Mouse (Mus musculus): ENCODE measurements around the gene Cntnap2. TPM values are rescaled to one million over a fixed set of nuclear protein-coding genes. Genes with fewer than 3 reads are reported as not detected.

Gene Cntnap2
- total and polyA plus RNA-seq, 3 experiments: 0.30 to 0.79 (median 0.44) TPM

DNA sequence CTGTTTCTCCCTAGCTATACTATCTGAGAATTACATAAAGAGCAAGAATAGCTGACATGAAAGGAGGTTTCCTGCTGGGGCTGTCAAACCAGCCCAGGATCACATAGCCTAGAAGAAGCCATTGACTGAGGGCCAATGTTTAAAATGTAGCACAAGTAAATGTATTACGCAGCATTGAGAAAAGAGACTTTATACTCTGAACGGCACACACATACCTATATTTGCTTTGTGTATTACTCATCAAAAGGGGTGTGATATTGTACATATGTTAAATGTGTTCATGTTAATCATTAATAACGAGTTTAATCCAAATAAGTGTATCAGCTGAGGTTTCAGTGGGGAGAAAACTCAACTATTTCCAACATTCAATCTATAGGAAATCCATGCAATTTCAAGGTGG, 459.1 kb downstream of the Cntnap2 start:
- no peaks in the 10 kb centered on the region for H3K27me3 ChIP-seq (replicated peaks)
- H3K79me2 ChIP-seq (replicated peaks; ENCODE audit: control insufficient read depth, extremely low read depth, insufficient read depth, poor library complexity, severe bottlenecking): no peaks in the 10 kb centered on the region
- dilution Hi-C loops (cut with MboI; ENCODE audit: extremely low pct_ligation_motif_present, extremely low pct_unique_long_range_greater_than_20kb, low sequenced_read_pairs) (no loop called here), in situ Hi-C loops (cut with MboI; ENCODE audit: low pct_ligation_motif_present, low pct_unique_long_range_greater_than_20kb, low sequenced_read_pairs) (no loop called here)
- H3K9me3 ChIP-seq (replicated peaks; ENCODE audit: low read length): peaks cover 7% of the 10 kb centered on the region
- no peak overlapping the region for H3K27ac ChIP-seq (ENCODE audit: insufficient read depth, low read depth)
- H3K9ac ChIP-seq (ENCODE audit: insufficient read depth, low read depth): no peak overlapping the region
- no peaks in the 10 kb centered on the region for H3K36me3 ChIP-seq (replicated peaks in 1 of 2; ENCODE audit: control insufficient read depth in 1 of 2, insufficient read depth in 1 of 2, low read length in 1 of 2)
- no peak overlapping the region for H3K4me2 ChIP-seq (ENCODE audit: insufficient read depth, low read depth, poor library complexity, severe bottlenecking)
- DNase-seq (ENCODE audit: extremely low read depth): no peak
- no peak overlapping the region for H3K4me3 ChIP-seq (replicated peaks in 1 of 3; ENCODE audit: low read depth in 2 of 3, low read length in 2 of 3, poor library complexity in 1 of 3)
- TF ChIP-seq ZKSCAN1 (IDR thresholded peaks at IDR 0.05; ENCODE audit: borderline replicate concordance, low read depth, low read length): no peak
- TF ChIP-seq GABPA (IDR thresholded peaks at IDR 0.05; ENCODE audit: insufficient replicate concordance, low read depth, low read length): no peak
- TF ChIP-seq ETS1 (conservative IDR thresholded peaks at IDR 0.05; ENCODE audit: low read depth, low read length): no peak
- H3K4me1 ChIP-seq (ENCODE audit: control insufficient read depth in 1 of 2, insufficient read depth in 2 of 2): no peaks in the 10 kb centered on the region

GRCm38 (mm10) chr6:45536999-45537398, 477.8 kb downstream of the Cntnap2 start:
- no peaks in the 10 kb centered on the region for H3K36me3 ChIP-seq (replicated peaks in 1 of 2; ENCODE audit: control insufficient read depth in 1 of 2, insufficient read depth in 1 of 2, low read length in 1 of 2)
- no peak overlapping the region for H3K4me3 ChIP-seq (replicated peaks in 1 of 3; ENCODE audit: low read depth in 2 of 3, low read length in 2 of 3, poor library complexity in 1 of 3)
- no peak overlapping the region for H3K9ac ChIP-seq (ENCODE audit: insufficient read depth, low read depth)
- TF ChIP-seq ELF1 (IDR thresholded peaks at IDR 0.05; ENCODE audit: low read depth, low read length) (no peak), UBTF (IDR thresholded peaks at IDR 0.05; ENCODE audit: low read depth, low read length) (no peak), RAD21 (IDR thresholded peaks at IDR 0.05; ENCODE audit: low read depth, low read length) (no peak), JUN (IDR thresholded peaks at IDR 0.05; ENCODE audit: insufficient read depth, low read depth, low read length) (no peak), MXI1 (IDR thresholded peaks at IDR 0.05; ENCODE audit: low read depth, low read length) (no peak), USF1 (IDR thresholded peaks at IDR 0.05; ENCODE audit: low read depth, low read length) (no peak), MAZ (IDR thresholded peaks at IDR 0.05; ENCODE audit: low read depth, low read length) (no peak), ZKSCAN1 (IDR thresholded peaks at IDR 0.05; ENCODE audit: borderline replicate concordance, low read depth, low read length) (no peak), MEF2A (IDR thresholded peaks at IDR 0.05; ENCODE audit: borderline replicate concordance, low read depth, low read length) (no peak), HCFC1 (IDR thresholded peaks at IDR 0.05; ENCODE audit: low read depth, low read length) (no peak), EP300 (IDR thresholded peaks at IDR 0.05; ENCODE audit: low read length) (no peak), ZNF384 (IDR thresholded peaks at IDR 0.05; ENCODE audit: low read depth, low read length) (no peak), JUND (conservative IDR thresholded peaks at IDR 0.05; ENCODE audit: low read depth, low read length) (no peak)
- no peak for DNase-seq (ENCODE audit: extremely low read depth)
- peaks cover 26% of the 10 kb centered on the region for H3K9me3 ChIP-seq (replicated peaks; ENCODE audit: low read length)
- H3K4me2 ChIP-seq (ENCODE audit: insufficient read depth, low read depth, poor library complexity, severe bottlenecking): no peak overlapping the region
- H3K27me3 ChIP-seq (replicated peaks): no peaks in the 10 kb centered on the region
- in situ Hi-C loops (cut with MboI; ENCODE audit: low pct_ligation_motif_present, low pct_unique_long_range_greater_than_20kb, low sequenced_read_pairs) (no loop called here), dilution Hi-C loops (cut with MboI; ENCODE audit: extremely low pct_ligation_motif_present, extremely low pct_unique_long_range_greater_than_20kb, low sequenced_read_pairs) (no loop called here)
- no peak overlapping the region for H3K27ac ChIP-seq (ENCODE audit: insufficient read depth, low read depth)
- no peaks in the 10 kb centered on the region for H3K79me2 ChIP-seq (replicated peaks; ENCODE audit: control insufficient read depth, extremely low read depth, insufficient read depth, poor library complexity, severe bottlenecking)
- no peaks in the 10 kb centered on the region for H3K4me1 ChIP-seq (ENCODE audit: control insufficient read depth in 1 of 2, insufficient read depth in 2 of 2)
